Mouse (Mus musculus) retina, postnatal 1 day (tissue): ENCODE measurements around the gene Morn3.

Experiments used
- DNase-seq: peaks from one replicate; pipeline ENCODE4 v3.0.0-alpha.2; 2012

The Morn3 gene

GRCm38 (mm10) chr5:122989551-122990330 is 57.1 kb downstream of the Morn3 start, which contains the start of gene Kdm2b:
Kdm2b (minus strand) TSS chr5:122989823.
- peak; percentile 10 for DNase-seq

- DNase-seq, result peak; percentile 86
Observed at GRCm38 (mm10) chr5:122989001-122989525, 57.8 kb downstream of the Morn3 start.

GRCm38 (mm10) chr5:122988021-122988751 is 58.6 kb downstream of the Morn3 start:
- DNase-seq, result peak; percentile 66

- peak; percentile 62 for DNase-seq
Observed at GRCm38 (mm10) chr5:122987211-122988020, 59.4 kb downstream of the Morn3 start.

GRCm38 (mm10) chr5:122986091-122986493 is 60.7 kb downstream of the Morn3 start:
- DNase-seq, result no peak
